Mouse (Mus musculus): ENCODE data around the gene Nxt1. TPM values are rescaled to one million over a fixed set of nuclear protein-coding genes. Genes with fewer than 3 reads are reported as not detected.

Gene Nxt1
- polyA plus RNA-seq, 1 experiment: 16.4 TPM

- peaks cover 15% of the 10 kb centered on the region for H3K36me3 ChIP-seq (ENCODE audit: control insufficient read depth, insufficient read depth, low read length)
- H3K27ac ChIP-seq (ENCODE audit: insufficient read depth, low read length): 0 out of 2 replicates have a peak overlapping the region, but pooled peaks have one; percentile 13
- TF ChIP-seq CTCF (IDR thresholded peaks at IDR 0.05; ENCODE audit: extremely low read depth, insufficient read depth, insufficient read length, insufficient replicate concordance) (no peak), POLR2A (IDR thresholded peaks at IDR 0.05; ENCODE audit: low read depth, low read length) (no peak)
- peaks cover 4% of the 10 kb centered on the region; the same call in 1 of the 2 replicates for H3K4me1 ChIP-seq (ENCODE audit: control insufficient read depth, insufficient read depth, insufficient read length)
- no peak overlapping the region for H3K4me3 ChIP-seq (ENCODE audit: extremely low read depth, insufficient read depth, insufficient read length)
- 81% methylated on average over 9 of the region's 9 CpGs for WGBS
- H3K27me3 ChIP-seq (ENCODE audit: control insufficient read depth, insufficient read depth, low read length): no peaks in the 10 kb centered on the region
- DNase-seq (ENCODE audit: low read depth in 1 of 2, low spot score in 2 of 2): no peak
These were observed 6.9 kb downstream of the Nxt1 start for GRCm38 (mm10) chr2:148679346-148679745.

- TF ChIP-seq POLR2A (IDR thresholded peaks at IDR 0.05; ENCODE audit: low read depth, low read length): no peak; the same call in none of the 2 replicates
- no peak for TF ChIP-seq CTCF (IDR thresholded peaks at IDR 0.05; ENCODE audit: extremely low read depth, insufficient read depth, insufficient read length, insufficient replicate concordance)
- H3K4me3 ChIP-seq (ENCODE audit: extremely low read depth, insufficient read depth, insufficient read length): peak within 1 kb of the TSS; percentile 76
- under 1% methylated on average over 39 of the region's 39 CpGs for WGBS
- H3K27ac ChIP-seq (ENCODE audit: insufficient read depth, low read length): peak within 1 kb of the TSS; percentile 87
- H3K36me3 ChIP-seq (ENCODE audit: control insufficient read depth, insufficient read depth, low read length): peaks cover 16% of the 10 kb centered on the region
- DNase-seq (ENCODE audit: low read depth in 1 of 2, low spot score in 2 of 2): peak; percentile 88 to 97
- peaks cover 4% of the 10 kb centered on the region; the same call in 1 of the 2 replicates for H3K4me1 ChIP-seq (ENCODE audit: control insufficient read depth, insufficient read depth, insufficient read length)
- no peaks in the 10 kb centered on the region for H3K27me3 ChIP-seq (ENCODE audit: control insufficient read depth, insufficient read depth, low read length)
These were observed 8.4 kb downstream of the Nxt1 start, which contains the start of gene Gzf1 for GRCm38 (mm10) chr2:148680775-148681291. Gzf1 (plus strand) TSS chr2:148681023.

GRCm38 (mm10) chr2:148681461-148681891 lies 9.1 kb downstream of the Nxt1 start:
- Histone ChIP-seq H3K4me3 (ENCODE audit: extremely low read depth, insufficient read depth, insufficient read length) (peak overlapping the region; percentile 76), H3K27ac (ENCODE audit: insufficient read depth, low read length) (0 out of 2 replicates have a peak overlapping the region, but pooled peaks have one; percentile 22), H3K36me3 (ENCODE audit: control insufficient read depth, insufficient read depth, low read length) (peaks cover 11% of the 10 kb centered on the region), H3K4me1 (ENCODE audit: control insufficient read depth, insufficient read depth, insufficient read length) (peaks cover 4% of the 10 kb centered on the region; the same call in 1 of the 2 replicates), H3K27me3 (ENCODE audit: control insufficient read depth, insufficient read depth, low read length) (no peaks in the 10 kb centered on the region)
- 11% methylated on average over 17 of the region's 17 CpGs for WGBS
- TF ChIP-seq POLR2A (IDR thresholded peaks at IDR 0.05; ENCODE audit: low read depth, low read length) (no peak), CTCF (IDR thresholded peaks at IDR 0.05; ENCODE audit: extremely low read depth, insufficient read depth, insufficient read length, insufficient replicate concordance) (no peak)
- DNase-seq (ENCODE audit: low read depth in 1 of 2, low spot score in 2 of 2): peak in 1 of 2 experiments; percentile 38

- no peak for TF ChIP-seq CTCF (IDR thresholded peaks at IDR 0.05; ENCODE audit: extremely low read depth, insufficient read depth, insufficient read length, insufficient replicate concordance)
- H3K27me3 ChIP-seq (ENCODE audit: control insufficient read depth, insufficient read depth, low read length): no peaks in the 10 kb centered on the region
- peaks cover 4% of the 10 kb centered on the region; the same call in 1 of the 2 replicates for H3K4me1 ChIP-seq (ENCODE audit: control insufficient read depth, insufficient read depth, insufficient read length)
- WGBS: 89% methylated on average over 1 of the region's 1 CpGs
- no peak overlapping the region for H3K4me3 ChIP-seq (ENCODE audit: extremely low read depth, insufficient read depth, insufficient read length)
- H3K27ac ChIP-seq (ENCODE audit: insufficient read depth, low read length): no peak overlapping the region
- no peak for DNase-seq (ENCODE audit: low read depth in 1 of 2, low spot score in 2 of 2)
- H3K36me3 ChIP-seq (ENCODE audit: control insufficient read depth, insufficient read depth, low read length): peaks cover 10% of the 10 kb centered on the region
These were observed 10.6 kb downstream of the Nxt1 start for GRCm38 (mm10) chr2:148683031-148683430.

- peaks cover 10% of the 10 kb centered on the region for H3K36me3 ChIP-seq (ENCODE audit: control insufficient read depth, insufficient read depth, low read length)
- H3K27ac ChIP-seq (ENCODE audit: insufficient read depth, low read length): no peak overlapping the region
- TF ChIP-seq POLR2A (IDR thresholded peaks at IDR 0.05; ENCODE audit: low read depth, low read length) (no peak), CTCF (IDR thresholded peaks at IDR 0.05; ENCODE audit: extremely low read depth, insufficient read depth, insufficient read length, insufficient replicate concordance) (no peak)
- peaks cover 4% of the 10 kb centered on the region; the same call in 1 of the 2 replicates for H3K4me1 ChIP-seq (ENCODE audit: control insufficient read depth, insufficient read depth, insufficient read length)
- no peaks in the 10 kb centered on the region for H3K27me3 ChIP-seq (ENCODE audit: control insufficient read depth, insufficient read depth, low read length)
- H3K4me3 ChIP-seq (ENCODE audit: extremely low read depth, insufficient read depth, insufficient read length): no peak overlapping the region
- DNase-seq (ENCODE audit: low read depth in 1 of 2, low spot score in 2 of 2): no peak
- WGBS: 97% methylated on average over 2 of the region's 2 CpGs
These were observed 12.6 kb downstream of the Nxt1 start for GRCm38 (mm10) chr2:148684972-148685371.

GRCm38 (mm10) chr2:148685709-148686108 lies 13.3 kb downstream of the Nxt1 start:
- Histone ChIP-seq H3K27me3 (ENCODE audit: control insufficient read depth, insufficient read depth, low read length) (no peaks in the 10 kb centered on the region), H3K4me3 (ENCODE audit: extremely low read depth, insufficient read depth, insufficient read length) (no peak overlapping the region), H3K4me1 (ENCODE audit: control insufficient read depth, insufficient read depth, insufficient read length) (peaks cover 4% of the 10 kb centered on the region; the same call in 1 of the 2 replicates), H3K27ac (ENCODE audit: insufficient read depth, low read length) (no peak overlapping the region), H3K36me3 (ENCODE audit: control insufficient read depth, insufficient read depth, low read length) (peaks cover 12% of the 10 kb centered on the region)
- no peak for DNase-seq (ENCODE audit: low read depth in 1 of 2, low spot score in 2 of 2)
- WGBS: 72% methylated on average over 3 of the region's 3 CpGs
- TF ChIP-seq POLR2A (IDR thresholded peaks at IDR 0.05; ENCODE audit: low read depth, low read length): no peak

- H3K4me1 ChIP-seq (ENCODE audit: control insufficient read depth, insufficient read depth, insufficient read length): no peaks in the 10 kb centered on the region
- TF ChIP-seq POLR2A (IDR thresholded peaks at IDR 0.05; ENCODE audit: low read depth, low read length): no peak
- TF ChIP-seq CTCF (IDR thresholded peaks at IDR 0.05; ENCODE audit: extremely low read depth, insufficient read depth, insufficient read length, insufficient replicate concordance): no peak
- H3K36me3 ChIP-seq (ENCODE audit: control insufficient read depth, insufficient read depth, low read length): peaks cover 18% of the 10 kb centered on the region
- H3K27ac ChIP-seq (ENCODE audit: insufficient read depth, low read length): no peak overlapping the region
- DNase-seq (ENCODE audit: low read depth in 1 of 2, low spot score in 2 of 2): no peak
- no peaks in the 10 kb centered on the region for H3K27me3 ChIP-seq (ENCODE audit: control insufficient read depth, insufficient read depth, low read length)
- no peak overlapping the region for H3K4me3 ChIP-seq (ENCODE audit: extremely low read depth, insufficient read depth, insufficient read length)
- 93% methylated on average over 1 of the region's 1 CpGs for WGBS
These were observed 14.5 kb downstream of the Nxt1 start for GRCm38 (mm10) chr2:148686862-148687261.
